Comparison of ENCODE assay signal across 9 mouse cellular contexts in genomic region chr15:93133379-93133778, GRCm38 (mm10).
DNase-seq lines count a peak whose midpoint lies in the region; ATAC-seq and TF ChIP-seq lines count a peak whose summit lies in the region.
"Had no signal": no experiment of that assay in that cellular context is flagged by ENCODE, and none has a peak within 500 bp of the region (broad histone marks: within the 10 kb centered on the region; RNA-seq: fewer than 3 reads in every experiment).

No protein-coding gene starts in this region.

- no peak overlapping the region for H3K9ac ChIP-seq in forebrain, embryonic 13.5 days
- no peak overlapping the region for H3K9ac ChIP-seq in forebrain, embryonic 12.5 days
- H3K9ac ChIP-seq in neural tube, embryonic 14.5 days (replicated peaks; ENCODE audit: low read depth, low read length), result no peak overlapping the region

- peak; percentile 80 for DNase-seq in layer of hippocampus, adult 9-11 months
- DNase-seq in gastrocnemius, postnatal 10 days, result no peak
- no peak for DNase-seq in kidney, adult 18-20 months
- no peak for DNase-seq in kidney, adult 2 months
- DNase-seq: kidney, postnatal 36 days had no signal

- no peak overlapping the region for H3K4me3 ChIP-seq in forebrain, embryonic 13.5 days
- H3K4me3 ChIP-seq in forebrain, embryonic 12.5 days (replicated peaks), result no peak overlapping the region
- peak overlapping the region; percentile 35 for H3K4me3 ChIP-seq in cortical plate, adult 2 months (ENCODE audit: insufficient read depth, low read length)
- no peak overlapping the region for H3K4me3 ChIP-seq in neural tube, embryonic 14.5 days (ENCODE audit: low read depth, low read length)
- no peak overlapping the region for H3K4me3 ChIP-seq in kidney, adult 2 months (ENCODE audit: insufficient read depth, low read depth, low read length)

- H3K4me2 ChIP-seq in forebrain, embryonic 13.5 days, result peak overlapping the region; percentile 39
- no peak overlapping the region for H3K4me2 ChIP-seq in forebrain, embryonic 12.5 days
- peak overlapping the region; percentile 34 for H3K4me2 ChIP-seq in neural tube, embryonic 14.5 days (ENCODE audit: low read depth, low read length)

- no peaks in the 10 kb centered on the region for H3K9me3 ChIP-seq in forebrain, embryonic 13.5 days (replicated peaks)
- H3K9me3 ChIP-seq in forebrain, embryonic 12.5 days, result no peaks in the 10 kb centered on the region
- H3K9me3 ChIP-seq in neural tube, embryonic 14.5 days (ENCODE audit: control insufficient read depth, low read length), result no peaks in the 10 kb centered on the region

- ATAC-seq in forebrain, embryonic 13.5 days, result no peak
- no peak for ATAC-seq in forebrain, embryonic 12.5 days (ENCODE audit: low FRiP score)
- ATAC-seq in neural tube, embryonic 14.5 days (ENCODE audit: low read depth), result peak; percentile 68

- TF ChIP-seq POLR2A in cortical plate, adult 2 months (IDR thresholded peaks at IDR 0.05; ENCODE audit: extremely low read depth, insufficient read depth, low read length), result 0 out of 2 replicates have a peak, but pooled peaks have one; percentile 34
- no peak for TF ChIP-seq POLR2A in kidney, adult 2 months (IDR thresholded peaks at IDR 0.05; ENCODE audit: low read depth, low read length)

- no peak for TF ChIP-seq CTCF in cortical plate, adult 2 months (IDR thresholded peaks at IDR 0.05; ENCODE audit: extremely low read depth, insufficient read depth, low read length)
- TF ChIP-seq CTCF in kidney, adult 2 months (conservative IDR thresholded peaks at IDR 0.05; ENCODE audit: insufficient read depth, insufficient read length, low read depth, low read length), result no peak

- no peaks in the 10 kb centered on the region for H3K27me3 ChIP-seq in forebrain, embryonic 13.5 days
- no peaks in the 10 kb centered on the region for H3K27me3 ChIP-seq in forebrain, embryonic 12.5 days
- no peaks in the 10 kb centered on the region for H3K27me3 ChIP-seq in neural tube, embryonic 14.5 days (ENCODE audit: control insufficient read depth, insufficient read depth, low read length)
- no peaks in the 10 kb centered on the region for H3K27me3 ChIP-seq in kidney, adult 2 months (replicated peaks; ENCODE audit: control insufficient read depth, insufficient read depth, low read length)

- WGBS in forebrain, embryonic 13.5 days, result 67% methylated on average over 18 of the region's 18 CpGs
- WGBS in forebrain, embryonic 12.5 days, result 71% methylated on average over 18 of the region's 18 CpGs
- 42% methylated on average over 18 of the region's 18 CpGs for WGBS in neural tube, embryonic 14.5 days
- WGBS in kidney, adult 2 months, result 77% methylated on average over 18 of the region's 18 CpGs

- H3K27ac ChIP-seq in forebrain, embryonic 13.5 days, result no peak overlapping the region
- H3K27ac ChIP-seq in forebrain, embryonic 12.5 days, result no peak overlapping the region
- no peak overlapping the region for H3K27ac ChIP-seq in cortical plate, adult 2 months (ENCODE audit: insufficient read depth, low read length)
- H3K27ac ChIP-seq in neural tube, embryonic 14.5 days (ENCODE audit: low read depth, low read length), result 0 out of 2 replicates have a peak overlapping the region, but pooled peaks have one; percentile 1
- H3K27ac ChIP-seq in kidney, adult 2 months (ENCODE audit: insufficient read depth, low read depth, low read length), result no peak overlapping the region

- no peaks in the 10 kb centered on the region for H3K36me3 ChIP-seq in forebrain, embryonic 13.5 days (ENCODE audit: poor library complexity, severe bottlenecking)
- no peaks in the 10 kb centered on the region for H3K36me3 ChIP-seq in forebrain, embryonic 12.5 days (replicated peaks)
- no peaks in the 10 kb centered on the region for H3K36me3 ChIP-seq in neural tube, embryonic 14.5 days (ENCODE audit: control insufficient read depth, insufficient read depth, low read length)
- H3K36me3 ChIP-seq in kidney, adult 2 months (ENCODE audit: control insufficient read depth, insufficient read depth, low read length), result no peaks in the 10 kb centered on the region

- peaks cover 7% of the 10 kb centered on the region; the same call in 1 of the 2 replicates for H3K4me1 ChIP-seq in forebrain, embryonic 13.5 days
- H3K4me1 ChIP-seq in forebrain, embryonic 12.5 days, result no peaks in the 10 kb centered on the region
- H3K4me1 ChIP-seq in cortical plate, adult 2 months (ENCODE audit: control insufficient read depth, insufficient read depth, low read length), result no peaks in the 10 kb centered on the region
- no peaks in the 10 kb centered on the region for H3K4me1 ChIP-seq in neural tube, embryonic 14.5 days (ENCODE audit: control insufficient read depth, insufficient read depth, low read length)
- no peaks in the 10 kb centered on the region for H3K4me1 ChIP-seq in kidney, adult 2 months (ENCODE audit: control insufficient read depth, insufficient read depth, low read length)
